In genomic region chr15:97745331-97745730, GRCm38 (mm10) we compare ENCODE assay signal across 8 mouse cellular contexts. TPM values are rescaled to one million over a fixed set of nuclear protein-coding genes. Genes with fewer than 3 reads are reported as not detected.
DNase-seq lines count a peak whose midpoint lies in the region; ATAC-seq and TF ChIP-seq lines count a peak whose summit lies in the region.

No protein-coding gene starts in this region.

- no peaks in the 10 kb centered on the region for H3K9me3 ChIP-seq in hindbrain, embryonic 12.5 days (replicated peaks)
- no peaks in the 10 kb centered on the region for H3K9me3 ChIP-seq in hindbrain, postnatal 0 days (ENCODE audit: low read length)
- H3K9me3 ChIP-seq in neural tube, embryonic 15.5 days (replicated peaks): no peaks in the 10 kb centered on the region

- H3K27me3 ChIP-seq in hindbrain, embryonic 12.5 days: no peaks in the 10 kb centered on the region
- H3K27me3 ChIP-seq in hindbrain, postnatal 0 days (ENCODE audit: insufficient read depth, low read length): no peaks in the 10 kb centered on the region
- no peaks in the 10 kb centered on the region for H3K27me3 ChIP-seq in neural tube, embryonic 15.5 days (replicated peaks)

- DNase-seq in hindbrain, postnatal 0 days (ENCODE audit: low spot score): no peak
- peak; percentile 47 for DNase-seq in urinary bladder, postnatal 14 days (ENCODE audit: low spot score)
- no peak for DNase-seq in urinary bladder, adult 18-20 months (ENCODE audit: low spot score in 2 of 2)
- DNase-seq in heart, postnatal 4 days: peak; percentile 78
- no peak for DNase-seq in right cerebral cortex, postnatal 14 days

- peak overlapping the region; percentile 13; the same call in 1 of the 2 replicates for H3K27ac ChIP-seq in hindbrain, embryonic 12.5 days
- H3K27ac ChIP-seq in hindbrain, postnatal 0 days: no peak overlapping the region
- peak overlapping the region; percentile 33 for H3K27ac ChIP-seq in neural tube, embryonic 15.5 days (replicated peaks)

- no peak for TF ChIP-seq CTCF in hindbrain, postnatal 0 days (IDR thresholded peaks at IDR 0.05; ENCODE audit: low read depth)

- peaks cover 33% of the 10 kb centered on the region for H3K4me1 ChIP-seq in hindbrain, embryonic 12.5 days
- peaks cover 8% of the 10 kb centered on the region for H3K4me1 ChIP-seq in hindbrain, postnatal 0 days (ENCODE audit: insufficient read depth, low read length)
- H3K4me1 ChIP-seq in neural tube, embryonic 15.5 days: peaks cover 18% of the 10 kb centered on the region

- H3K36me3 ChIP-seq in hindbrain, embryonic 12.5 days: no peaks in the 10 kb centered on the region
- H3K36me3 ChIP-seq in hindbrain, postnatal 0 days (ENCODE audit: insufficient read depth, low read length): peaks cover 13% of the 10 kb centered on the region; the same call in 1 of the 2 replicates
- H3K36me3 ChIP-seq in neural tube, embryonic 15.5 days: no peaks in the 10 kb centered on the region

- H3K4me3 ChIP-seq in hindbrain, embryonic 12.5 days: no peak overlapping the region
- no peak overlapping the region for H3K4me3 ChIP-seq in hindbrain, postnatal 0 days (ENCODE audit: low read length)
- H3K4me3 ChIP-seq in neural tube, embryonic 15.5 days (replicated peaks): no peak overlapping the region

- H3K9ac ChIP-seq in hindbrain, embryonic 12.5 days: no peak overlapping the region
- H3K9ac ChIP-seq in hindbrain, postnatal 0 days (replicated peaks; ENCODE audit: low read length): no peak overlapping the region
- no peak overlapping the region for H3K9ac ChIP-seq in neural tube, embryonic 15.5 days (replicated peaks)

- no peak overlapping the region for H3K4me2 ChIP-seq in hindbrain, embryonic 12.5 days (replicated peaks)
- no peak overlapping the region for H3K4me2 ChIP-seq in hindbrain, postnatal 0 days (ENCODE audit: low read depth, low read length)
- H3K4me2 ChIP-seq in neural tube, embryonic 15.5 days: no peak overlapping the region

- WGBS in hindbrain, embryonic 12.5 days: 72% methylated on average over 9 of the region's 10 CpGs
- 59% methylated on average over 10 of the region's 10 CpGs for WGBS in hindbrain, postnatal 0 days
- 65% methylated on average over 10 of the region's 10 CpGs for WGBS in neural tube, embryonic 15.5 days

- 0 out of 2 replicates have a peak, but pooled peaks have one; percentile 11 for ATAC-seq in hindbrain, embryonic 12.5 days (ENCODE audit: low FRiP score)
- no peak; the same call in 1 of the 2 replicates for ATAC-seq in hindbrain, postnatal 0 days
- no peak for ATAC-seq in neural tube, embryonic 15.5 days (ENCODE audit: low FRiP score)
- ATAC-seq in CD4-positive, CD25-positive, alpha-beta regulatory T cell, adult 4 months: no peak

RNA-seq across cellular contexts. Expression of gene Endou, which starts 14.2 kb away (rescaled TPM):
- 0.25 TPM in 2 replicates for polyA plus RNA-seq in hindbrain, embryonic 12.5 days (2016; fragmentation: Nextera tagmentation; extraction: Ambion mirVana)
- total RNA-seq in hindbrain, postnatal 0 days (2014; rRNA removed): 0.10 TPM in 1 of 2 replicates, not detected in the other
- 0.44 and 0.49 TPM in 2 replicates for polyA plus RNA-seq in hindbrain, postnatal 0 days (2015; fragmentation: Nextera tagmentation; extraction: Ambion mirVana)
- total RNA-seq in heart, postnatal 4 days (2021): 1 to 10 TPM; 3.5 to 4.6 TPM
- 0.15 and 3.5 TPM in 2 replicates for polyA plus RNA-seq in neural tube, embryonic 15.5 days (2015; fragmentation: Nextera tagmentation; extraction: Ambion mirVana)
- polyA plus RNA-seq in CD4-positive, CD25-positive, alpha-beta regulatory T cell, adult 4 months (2017; shearing (Covaris generic)): under 1 TPM in 1 of 2 experiments, not detected in 1; 0.22 TPM

RNA-seq across cellular contexts. Expression of gene Rapgef3, which starts 22.4 kb away (rescaled TPM):
- 9.1 and 10.7 TPM in 2 replicates for polyA plus RNA-seq in hindbrain, embryonic 12.5 days (2016; fragmentation: Nextera tagmentation; extraction: Ambion mirVana)
- total RNA-seq in hindbrain, postnatal 0 days (2014; rRNA removed): 26.4 and 41.9 TPM in 2 replicates
- 10.3 and 12.2 TPM in 2 replicates for polyA plus RNA-seq in hindbrain, postnatal 0 days (2015; fragmentation: Nextera tagmentation; extraction: Ambion mirVana)
- total RNA-seq in heart, postnatal 4 days (2021): 10 to 100 TPM; 32.7 to 33.4 TPM
- polyA plus RNA-seq in neural tube, embryonic 15.5 days (2015; fragmentation: Nextera tagmentation; extraction: Ambion mirVana): 12.5 and 19.5 TPM in 2 replicates
- polyA plus RNA-seq in CD4-positive, CD25-positive, alpha-beta regulatory T cell, adult 4 months (2017; shearing (Covaris generic)): 1 to 10 TPM in 1 of 2 experiments, under 1 TPM in 1; 0.31 to 1.5 TPM

RNA-seq across cellular contexts. Expression of gene Slc48a1, which starts 33.0 kb away (rescaled TPM):
- polyA plus RNA-seq in hindbrain, embryonic 12.5 days (2016; fragmentation: Nextera tagmentation; extraction: Ambion mirVana): 41.6 and 43.3 TPM in 2 replicates
- total RNA-seq in hindbrain, postnatal 0 days (2014; rRNA removed): 84.4 and 89.3 TPM in 2 replicates
- 140 and 152 TPM in 2 replicates for polyA plus RNA-seq in hindbrain, postnatal 0 days (2015; fragmentation: Nextera tagmentation; extraction: Ambion mirVana)
- total RNA-seq in heart, postnatal 4 days (2021): 10 to 100 TPM; 58.7 to 59.2 TPM
- 99.0 and 101 TPM in 2 replicates for polyA plus RNA-seq in neural tube, embryonic 15.5 days (2015; fragmentation: Nextera tagmentation; extraction: Ambion mirVana)
- 10 to 100 TPM; 33.9 to 37.1 TPM for polyA plus RNA-seq in CD4-positive, CD25-positive, alpha-beta regulatory T cell, adult 4 months (2017; shearing (Covaris generic))

RNA-seq across cellular contexts. Expression of gene Rpap3, which starts 39.7 kb away (rescaled TPM):
- 36.8 and 40.9 TPM in 2 replicates for polyA plus RNA-seq in hindbrain, embryonic 12.5 days (2016; fragmentation: Nextera tagmentation; extraction: Ambion mirVana)
- 14.1 and 19.2 TPM in 2 replicates for total RNA-seq in hindbrain, postnatal 0 days (2014; rRNA removed)
- 38.1 and 41.6 TPM in 2 replicates for polyA plus RNA-seq in hindbrain, postnatal 0 days (2015; fragmentation: Nextera tagmentation; extraction: Ambion mirVana)
- total RNA-seq in heart, postnatal 4 days (2021): 10 to 100 TPM; 16.0 to 19.7 TPM
- 30.5 and 31.3 TPM in 2 replicates for polyA plus RNA-seq in neural tube, embryonic 15.5 days (2015; fragmentation: Nextera tagmentation; extraction: Ambion mirVana)
- polyA plus RNA-seq in CD4-positive, CD25-positive, alpha-beta regulatory T cell, adult 4 months (2017; shearing (Covaris generic)): 10 to 100 TPM; 25.7 to 31.8 TPM

Comparison
In these comparisons a context has a peak if more than half of its experiments do, and no peak if none do; other contexts are left out.
1. DNase-seq: peak in urinary bladder, postnatal 14 days (single experiment) and heart, postnatal 4 days (single experiment); none in hindbrain, postnatal 0 days (single experiment), urinary bladder, adult 18-20 months (0 of 2) and right cerebral cortex, postnatal 14 days (single experiment).